Mouse (Mus musculus): ENCODE results near the gene Mybpc2. TPM values are rescaled to one million over a fixed set of nuclear protein-coding genes. Genes with fewer than 3 reads are reported as not detected.

Gene Mybpc2
- polyA plus RNA-seq, 1 experiment from 2014 or later: 0.31 TPM

DNA sequence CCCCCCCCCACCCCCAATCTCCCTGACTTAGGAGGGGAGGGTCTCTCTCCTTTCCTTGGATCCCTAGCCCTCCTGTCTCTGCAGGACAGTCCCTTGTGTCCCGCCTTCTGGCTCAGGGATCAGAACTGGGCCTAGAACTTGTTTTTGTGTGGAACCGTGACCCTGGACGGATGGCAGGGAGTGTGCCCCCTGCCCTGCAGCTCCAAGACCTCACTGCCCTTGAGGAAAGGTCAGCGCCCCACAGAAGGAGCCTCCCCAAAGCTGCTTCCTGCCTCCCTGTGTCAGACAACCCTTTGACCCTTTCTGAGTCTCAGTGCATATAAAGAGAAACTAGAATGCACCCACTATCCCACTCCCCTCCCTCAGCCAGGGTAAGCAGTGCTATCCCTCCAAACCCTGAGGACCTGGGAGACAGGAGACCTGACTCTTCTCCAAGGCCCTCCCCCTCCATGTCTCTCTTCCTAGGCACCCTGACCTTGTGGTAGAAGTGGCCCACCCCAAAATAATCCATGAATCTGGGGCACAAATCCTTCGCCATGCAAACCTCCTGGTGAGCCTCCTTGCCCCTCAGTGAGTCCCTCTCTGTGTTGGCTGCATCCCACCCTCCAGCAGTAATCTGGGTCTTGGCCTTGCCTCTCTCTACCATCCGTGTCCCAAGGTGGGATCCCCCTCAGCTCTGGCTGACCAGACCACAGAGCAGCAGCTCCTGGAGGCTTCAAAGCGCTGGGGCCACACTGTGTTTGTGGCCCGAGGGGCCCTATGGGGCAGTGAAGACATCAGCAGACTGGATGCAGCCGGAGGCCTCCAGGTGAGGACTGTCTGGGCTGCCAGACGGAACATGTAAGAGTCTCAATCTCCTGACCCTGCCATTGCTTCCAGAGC lies 58.2 kb downstream of the Mybpc2 start:
- 77% methylated on average over 10 of the region's 10 CpGs for WGBS (ENCODE audit: insufficient replicate concordance)
- H3K4me1 ChIP-seq (ENCODE audit: control insufficient read depth, low read depth, low read length): peaks cover 64% of the 10 kb centered on the region
- peaks cover 5% of the 10 kb centered on the region for H3K36me3 ChIP-seq (ENCODE audit: control insufficient read depth, insufficient read depth)
- H3K27me3 ChIP-seq (ENCODE audit: control insufficient read depth, insufficient read depth, low read depth, low read length): peaks cover 34% of the 10 kb centered on the region
- peak overlapping the region; percentile 39 for H3K4me2 ChIP-seq (ENCODE audit: low read depth, low read length)
- no peaks in the 10 kb centered on the region for H3K9me3 ChIP-seq (replicated peaks; ENCODE audit: control insufficient read depth, low read length)
- peak overlapping the region; percentile 6; the same call in 1 of the 2 replicates for H3K4me3 ChIP-seq (ENCODE audit: low read depth, low read length)
- H3K27ac ChIP-seq (ENCODE audit: low read length): no peak overlapping the region
- ATAC-seq (ENCODE audit: low read depth): no peak
- peak overlapping the region; percentile 16; the same call in 1 of the 2 replicates for H3K9ac ChIP-seq (ENCODE audit: low read depth, low read length)

DNA sequence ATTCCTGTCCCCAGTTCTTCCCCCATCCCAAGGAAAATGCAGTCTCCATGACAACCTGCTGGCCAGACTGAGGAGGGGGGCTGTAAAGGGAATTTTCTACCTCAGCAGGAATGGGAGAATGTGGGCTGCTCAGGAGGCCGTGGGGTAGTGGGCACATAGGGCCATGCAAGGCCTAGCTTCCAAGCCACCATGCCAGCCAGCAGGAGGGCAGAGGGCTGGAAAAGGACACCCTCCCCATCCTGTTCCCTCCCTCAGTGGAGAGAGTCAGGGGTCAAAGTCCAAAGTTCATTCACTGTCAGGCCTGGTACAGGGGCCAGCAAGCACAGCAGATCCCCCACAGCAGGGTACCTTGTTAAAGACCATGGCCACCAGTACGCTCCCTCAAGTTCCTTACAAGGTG lies 59.3 kb downstream of the Mybpc2 start, which contains the start of gene Aspdh:
TSS of gene Aspdh (plus strand) at position 281 of the 400 bp plus-strand sequence.
- Histone ChIP-seq H3K36me3 (ENCODE audit: control insufficient read depth, insufficient read depth) (peaks cover 2% of the 10 kb centered on the region; the same call in 1 of the 2 replicates), H3K27me3 (ENCODE audit: control insufficient read depth, insufficient read depth, low read depth, low read length) (peaks cover 45% of the 10 kb centered on the region), H3K4me2 (ENCODE audit: low read depth, low read length) (peak within 1 kb of the TSS; percentile 39), H3K9ac (ENCODE audit: low read depth, low read length) (peak within 1 kb of the TSS; percentile 33), H3K9me3 (replicated peaks; ENCODE audit: control insufficient read depth, low read length) (no peaks in the 10 kb centered on the region), H3K4me3 (ENCODE audit: low read depth, low read length) (peak within 1 kb of the TSS; percentile 33), H3K27ac (ENCODE audit: low read length) (no peak within 1 kb of the TSS), H3K4me1 (ENCODE audit: control insufficient read depth, low read depth, low read length) (peaks cover 53% of the 10 kb centered on the region)
- ATAC-seq (ENCODE audit: low read depth): no peak
- WGBS (ENCODE audit: insufficient replicate concordance): 59% methylated on average over 2 of the region's 2 CpGs

DNA sequence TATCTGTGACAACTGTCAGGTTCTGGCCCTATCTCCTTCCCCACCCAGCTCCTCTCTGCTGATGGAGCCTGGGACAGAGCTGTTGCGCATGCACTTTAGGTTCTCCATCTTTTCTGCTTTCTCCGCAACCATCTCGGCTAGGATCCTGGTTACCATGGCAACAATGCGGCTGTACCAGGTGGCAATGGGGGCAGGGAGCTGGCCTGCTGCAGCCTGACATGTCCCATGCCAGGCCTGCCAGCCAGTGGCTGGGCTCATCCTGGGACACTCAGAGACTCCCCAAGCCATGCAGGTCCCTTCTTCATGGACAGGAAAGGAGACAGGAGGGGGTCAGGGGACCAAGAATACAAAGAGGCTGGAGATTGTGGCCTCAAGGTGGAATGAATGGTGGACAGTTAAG lies 59.9 kb downstream of the Mybpc2 start:
- H3K4me2 ChIP-seq (ENCODE audit: low read depth, low read length): no peak overlapping the region
- ATAC-seq (ENCODE audit: low read depth): no peak
- H3K9me3 ChIP-seq (replicated peaks; ENCODE audit: control insufficient read depth, low read length): no peaks in the 10 kb centered on the region
- H3K27ac ChIP-seq (ENCODE audit: low read length): no peak overlapping the region
- 23% methylated on average over 4 of the region's 4 CpGs for WGBS (ENCODE audit: insufficient replicate concordance)
- peaks cover 51% of the 10 kb centered on the region for H3K27me3 ChIP-seq (ENCODE audit: control insufficient read depth, insufficient read depth, low read depth, low read length)
- no peak overlapping the region for H3K4me3 ChIP-seq (ENCODE audit: low read depth, low read length)
- H3K4me1 ChIP-seq (ENCODE audit: control insufficient read depth, low read depth, low read length): peaks cover 47% of the 10 kb centered on the region
- H3K9ac ChIP-seq (ENCODE audit: low read depth, low read length): no peak overlapping the region
- H3K36me3 ChIP-seq (ENCODE audit: control insufficient read depth, insufficient read depth): peaks cover 2% of the 10 kb centered on the region; the same call in 1 of the 2 replicates

DNA sequence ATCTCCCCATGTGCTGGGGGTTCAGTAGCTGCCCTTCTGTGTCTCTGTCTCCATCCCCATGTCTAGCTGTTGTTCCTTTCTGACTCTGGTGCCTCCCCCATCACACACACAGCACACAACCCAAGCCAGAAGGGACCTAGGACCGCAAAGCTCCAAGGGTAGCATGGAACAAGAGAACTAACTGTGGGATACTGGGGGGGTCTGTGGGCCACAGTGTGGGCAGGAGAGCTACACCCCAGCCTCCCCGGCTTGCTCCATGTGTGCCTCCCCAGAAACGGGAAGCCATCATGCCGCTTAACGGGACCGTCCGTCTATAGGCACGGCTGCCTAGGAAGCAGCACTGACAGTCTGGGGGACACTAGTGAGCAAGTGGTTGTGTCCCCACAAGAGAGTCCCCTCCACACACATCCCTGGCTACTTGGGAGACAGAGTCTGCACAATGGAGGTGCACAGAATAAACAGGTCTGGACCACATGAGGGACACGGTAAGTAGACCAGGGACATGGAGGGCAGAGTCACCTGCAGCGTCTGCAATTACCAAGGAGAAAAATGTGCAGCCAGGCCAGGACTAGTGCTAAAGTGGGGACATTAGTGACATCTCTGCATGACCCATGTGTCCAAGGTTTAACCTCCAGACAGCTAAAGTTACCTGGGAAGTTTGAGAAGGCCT lies 60.8 kb downstream of the Mybpc2 start:
- no peak overlapping the region for H3K4me2 ChIP-seq (ENCODE audit: low read depth, low read length)
- H3K9ac ChIP-seq (ENCODE audit: low read depth, low read length): no peak overlapping the region
- 68% methylated on average over 10 of the region's 10 CpGs for WGBS (ENCODE audit: insufficient replicate concordance)
- H3K4me1 ChIP-seq (ENCODE audit: control insufficient read depth, low read depth, low read length): peaks cover 39% of the 10 kb centered on the region
- H3K27ac ChIP-seq (ENCODE audit: low read length): no peak overlapping the region
- no peak overlapping the region for H3K4me3 ChIP-seq (ENCODE audit: low read depth, low read length)
- ATAC-seq (ENCODE audit: low read depth): no peak
- H3K9me3 ChIP-seq (replicated peaks; ENCODE audit: control insufficient read depth, low read length): no peaks in the 10 kb centered on the region
- H3K27me3 ChIP-seq (ENCODE audit: control insufficient read depth, insufficient read depth, low read depth, low read length): peaks cover 54% of the 10 kb centered on the region
- no peaks in the 10 kb centered on the region for H3K36me3 ChIP-seq (ENCODE audit: control insufficient read depth, insufficient read depth)

GRCm38 (mm10) chr7:44463056-44463425 lies 61.4 kb downstream of the Mybpc2 start:
- WGBS (ENCODE audit: insufficient replicate concordance): 18% methylated on average over 8 of the region's 8 CpGs
- H3K4me1 ChIP-seq (ENCODE audit: control insufficient read depth, low read depth, low read length): peaks cover 35% of the 10 kb centered on the region

GRCm38 (mm10) chr7:44462218-44463055 lies 62.0 kb downstream of the Mybpc2 start:
- no peak for ATAC-seq (ENCODE audit: low read depth)
- H3K4me2 ChIP-seq (ENCODE audit: low read depth, low read length): no peak overlapping the region

More at GRCm38 (mm10) chr7:44463056-44463425, 61.4 kb downstream of the Mybpc2 start:
- Histone ChIP-seq H3K27ac (ENCODE audit: low read length) (no peak overlapping the region), H3K4me2 (ENCODE audit: low read depth, low read length) (no peak overlapping the region), H3K4me3 (ENCODE audit: low read depth, low read length) (no peak overlapping the region), H3K27me3 (ENCODE audit: control insufficient read depth, insufficient read depth, low read depth, low read length) (peaks cover 54% of the 10 kb centered on the region), H3K9ac (ENCODE audit: low read depth, low read length) (no peak overlapping the region), H3K9me3 (replicated peaks; ENCODE audit: control insufficient read depth, low read length) (no peaks in the 10 kb centered on the region), H3K36me3 (ENCODE audit: control insufficient read depth, insufficient read depth) (no peaks in the 10 kb centered on the region)
- ATAC-seq (ENCODE audit: low read depth): no peak

GRCm38 (mm10) chr7:44461503-44462217 lies 62.8 kb downstream of the Mybpc2 start:
- H3K4me3 ChIP-seq (ENCODE audit: low read depth, low read length): no peak overlapping the region
- H3K27me3 ChIP-seq (ENCODE audit: control insufficient read depth, insufficient read depth, low read depth, low read length): peaks cover 54% of the 10 kb centered on the region
- H3K9me3 ChIP-seq (replicated peaks; ENCODE audit: control insufficient read depth, low read length): no peaks in the 10 kb centered on the region
- H3K36me3 ChIP-seq (ENCODE audit: control insufficient read depth, insufficient read depth): no peaks in the 10 kb centered on the region
- H3K27ac ChIP-seq (ENCODE audit: low read length): no peak overlapping the region
- H3K4me2 ChIP-seq (ENCODE audit: low read depth, low read length): no peak overlapping the region
- WGBS (ENCODE audit: insufficient replicate concordance): 38% methylated on average over 57 of the region's 57 CpGs
- H3K9ac ChIP-seq (ENCODE audit: low read depth, low read length): no peak overlapping the region
- peaks cover 28% of the 10 kb centered on the region for H3K4me1 ChIP-seq (ENCODE audit: control insufficient read depth, low read depth, low read length)
- ATAC-seq (ENCODE audit: low read depth): no peak

More at GRCm38 (mm10) chr7:44462218-44463055, 62.0 kb downstream of the Mybpc2 start:
- Histone ChIP-seq H3K36me3 (ENCODE audit: control insufficient read depth, insufficient read depth) (no peaks in the 10 kb centered on the region), H3K4me1 (ENCODE audit: control insufficient read depth, low read depth, low read length) (peaks cover 34% of the 10 kb centered on the region), H3K27me3 (ENCODE audit: control insufficient read depth, insufficient read depth, low read depth, low read length) (peaks cover 54% of the 10 kb centered on the region), H3K9ac (ENCODE audit: low read depth, low read length) (no peak overlapping the region), H3K4me3 (ENCODE audit: low read depth, low read length) (0 out of 2 replicates have a peak overlapping the region, but pooled peaks have one; percentile 6), H3K27ac (ENCODE audit: low read length) (no peak overlapping the region), H3K9me3 (replicated peaks; ENCODE audit: control insufficient read depth, low read length) (no peaks in the 10 kb centered on the region)
- 10% methylated on average over 77 of the region's 77 CpGs for WGBS (ENCODE audit: insufficient replicate concordance)
